Mouse (Mus musculus) heart, embryonic 15.5 days (tissue): ENCODE measurements at regions not wholly inside any gene's neighbourhood (a gene's known extent, or its start where the extent isn't known, plus 50 kb on each side); places are given as distances from the start of the nearest gene placed in this dataset.

Source experiments
- ATAC-seq: fragments of 200-750 bp; cut with Nextera tagmentation; replicated peaks from 2 replicates; pipeline ENCODE4 v1.8.0; 2017; ENCODE audit warnings: low read depth, moderate TSS enrichment; ENCODE audit not compliant: insufficient number of reproducible peaks, insufficient read depth, low FRiP score
- H3K27ac ChIP-seq: fragments of 300-500 bp; sonication (generic); 2 replicates; pipeline ENCODE4 v1.5.1; 2015; ENCODE audit warnings: mild to moderate bottlenecking, inconsistent platforms
- H3K27me3 ChIP-seq: fragments of 300-500 bp; sonication (generic); 2 replicates; pipeline ENCODE4 v1.6.1; 2015; ENCODE audit warnings: inconsistent platforms
- H3K36me3 ChIP-seq: fragments of 300-500 bp; sonication (generic); 2 replicates; pipeline ENCODE4 v1.6.1; 2015; ENCODE audit warnings: mild to moderate bottlenecking, inconsistent platforms
- H3K4me1 ChIP-seq: fragments of 300-500 bp; sonication (generic); replicated peaks from 2 replicates; pipeline ENCODE4 v1.6.1; 2015; ENCODE audit warnings: inconsistent platforms
- H3K4me2 ChIP-seq: fragments of 300-500 bp; sonication (generic); 2 replicates; pipeline ENCODE4 v1.6.1; 2015; ENCODE audit warnings: inconsistent platforms, mild to moderate bottlenecking, moderate library complexity
- H3K4me3 ChIP-seq: fragments of 300-500 bp; sonication (generic); 2 replicates; pipeline ENCODE4 v1.5.1; 2015; ENCODE audit warnings: mild to moderate bottlenecking, inconsistent platforms
- H3K9ac ChIP-seq: fragments of 300-500 bp; sonication (generic); 2 replicates; pipeline ENCODE4 v1.6.1; 2015; ENCODE audit warnings: mild to moderate bottlenecking, inconsistent platforms
- H3K9me3 ChIP-seq: fragments of 300-500 bp; sonication (generic); replicated peaks from 2 replicates; pipeline ENCODE4 v1.6.1; 2016; ENCODE audit warnings: inconsistent platforms
- WGBS: fragments of 180-500 bp; shearing (Covaris S2); methylation state at CpG from one replicate; pipeline ENCODE4 v1.1.7; 2015; ENCODE audit warnings: mixed read lengths; 5-methylcytosine and 5-hydroxymethylcytosine counted together

- Histone ChIP-seq H3K36me3 (no peaks in the 10 kb centered on the region), H3K27me3 (peaks cover 30% of the 10 kb centered on the region), H3K9ac (no peak overlapping the region), H3K4me2 (no peak overlapping the region), H3K4me3 (no peak overlapping the region), H3K27ac (no peak overlapping the region), H3K4me1 (no peaks in the 10 kb centered on the region), H3K9me3 (no peaks in the 10 kb centered on the region)
- 62% methylated on average over 5 of the region's 5 CpGs for WGBS
- no peak for ATAC-seq
Observed at GRCm38 (mm10) chr4:125200762-125201161, 73.1 kb upstream of the Zc3h12a start.

GRCm38 (mm10) chr4:125199281-125199680 is 71.6 kb upstream of the Zc3h12a start:
- H3K36me3 ChIP-seq: no peaks in the 10 kb centered on the region
- ATAC-seq: no peak

GRCm38 (mm10) chr4:125195901-125196435 is 68.3 kb upstream of the Zc3h12a start:
- H3K4me3 ChIP-seq: no peak overlapping the region
- H3K4me2 ChIP-seq: no peak overlapping the region
- H3K36me3 ChIP-seq: no peaks in the 10 kb centered on the region
- ATAC-seq: no peak
- peaks cover 45% of the 10 kb centered on the region for H3K27me3 ChIP-seq
- no peak overlapping the region for H3K27ac ChIP-seq
- no peaks in the 10 kb centered on the region for H3K4me1 ChIP-seq
- no peak overlapping the region for H3K9ac ChIP-seq
- 65% methylated on average over 7 of the region's 7 CpGs for WGBS
- no peaks in the 10 kb centered on the region for H3K9me3 ChIP-seq

More at GRCm38 (mm10) chr4:125199281-125199680, 71.6 kb upstream of the Zc3h12a start:
- Histone ChIP-seq H3K4me3 (no peak overlapping the region), H3K9ac (no peak overlapping the region), H3K4me2 (no peak overlapping the region), H3K27ac (no peak overlapping the region), H3K4me1 (no peaks in the 10 kb centered on the region), H3K9me3 (no peaks in the 10 kb centered on the region), H3K27me3 (peaks cover 42% of the 10 kb centered on the region)
- WGBS: 35% methylated on average over 5 of the region's 5 CpGs

- H3K9ac ChIP-seq: no peak overlapping the region
- no peak for ATAC-seq
- H3K4me1 ChIP-seq: no peaks in the 10 kb centered on the region
- H3K36me3 ChIP-seq: no peaks in the 10 kb centered on the region
- 46% methylated on average over 12 of the region's 12 CpGs for WGBS
- H3K4me2 ChIP-seq: no peak overlapping the region
- H3K9me3 ChIP-seq: no peaks in the 10 kb centered on the region
- H3K27ac ChIP-seq: no peak overlapping the region
- H3K27me3 ChIP-seq: peaks cover 41% of the 10 kb centered on the region
- H3K4me3 ChIP-seq: no peak overlapping the region
Observed at GRCm38 (mm10) chr4:125194722-125195380, 67.2 kb upstream of the Zc3h12a start.

GRCm38 (mm10) chr4:125194298-125194697 is 66.7 kb upstream of the Zc3h12a start:
- H3K4me2 ChIP-seq: no peak overlapping the region
- no peak overlapping the region for H3K27ac ChIP-seq
- H3K4me3 ChIP-seq: no peak overlapping the region
- H3K4me1 ChIP-seq: no peaks in the 10 kb centered on the region
- H3K9me3 ChIP-seq: no peaks in the 10 kb centered on the region
- peaks cover 41% of the 10 kb centered on the region for H3K27me3 ChIP-seq
- WGBS: 83% methylated on average over 12 of the region's 12 CpGs
- H3K9ac ChIP-seq: no peak overlapping the region
- no peaks in the 10 kb centered on the region for H3K36me3 ChIP-seq
- ATAC-seq: no peak

GRCm38 (mm10) chr4:125191680-125192079 is 64.0 kb upstream of the Zc3h12a start:
- ATAC-seq: no peak
- H3K27me3 ChIP-seq: peaks cover 30% of the 10 kb centered on the region
- H3K4me1 ChIP-seq: no peaks in the 10 kb centered on the region
- no peak overlapping the region for H3K9ac ChIP-seq
- H3K36me3 ChIP-seq: no peaks in the 10 kb centered on the region
- no peak overlapping the region for H3K4me3 ChIP-seq
- no peak overlapping the region for H3K4me2 ChIP-seq
- 70% methylated on average over 9 of the region's 9 CpGs for WGBS
- no peak overlapping the region for H3K27ac ChIP-seq
- H3K9me3 ChIP-seq: no peaks in the 10 kb centered on the region

- Histone ChIP-seq H3K27me3 (peaks cover 28% of the 10 kb centered on the region), H3K4me1 (no peaks in the 10 kb centered on the region), H3K4me2 (no peak overlapping the region), H3K27ac (no peak overlapping the region), H3K4me3 (no peak overlapping the region), H3K9ac (no peak overlapping the region), H3K36me3 (no peaks in the 10 kb centered on the region), H3K9me3 (no peaks in the 10 kb centered on the region)
- ATAC-seq: no peak
- WGBS: 14% methylated on average over 11 of the region's 11 CpGs
Observed at GRCm38 (mm10) chr4:125191010-125191409, 63.4 kb upstream of the Zc3h12a start.

- Histone ChIP-seq H3K36me3 (no peaks in the 10 kb centered on the region), H3K9me3 (no peaks in the 10 kb centered on the region), H3K4me2 (no peak overlapping the region), H3K4me3 (no peak overlapping the region), H3K9ac (no peak overlapping the region), H3K4me1 (no peaks in the 10 kb centered on the region), H3K27ac (no peak overlapping the region), H3K27me3 (peaks cover 17% of the 10 kb centered on the region)
- ATAC-seq: no peak
Observed at GRCm38 (mm10) chr4:125189971-125190370, 62.3 kb upstream of the Zc3h12a start.

- H3K4me1 ChIP-seq: no peaks in the 10 kb centered on the region
- WGBS: 75% methylated on average over 9 of the region's 9 CpGs
- ATAC-seq: no peak
Observed at GRCm38 (mm10) chr4:125186246-125186645, 58.6 kb upstream of the Zc3h12a start.

GRCm38 (mm10) chr4:125185076-125185475 is 57.4 kb upstream of the Zc3h12a start:
- 57% methylated on average over 5 of the region's 5 CpGs for WGBS

More at GRCm38 (mm10) chr4:125186246-125186645, 58.6 kb upstream of the Zc3h12a start:
- H3K36me3 ChIP-seq: no peaks in the 10 kb centered on the region
- no peak overlapping the region for H3K4me2 ChIP-seq
- no peak overlapping the region for H3K27ac ChIP-seq
- H3K9ac ChIP-seq: no peak overlapping the region
- no peak overlapping the region for H3K4me3 ChIP-seq
- H3K9me3 ChIP-seq: no peaks in the 10 kb centered on the region
- peaks cover 9% of the 10 kb centered on the region; the same call in 1 of the 2 replicates for H3K27me3 ChIP-seq

GRCm38 (mm10) chr4:125180947-125181346 is 53.3 kb upstream of the Zc3h12a start:
- Histone ChIP-seq H3K9ac (no peak overlapping the region), H3K36me3 (no peaks in the 10 kb centered on the region), H3K27me3 (no peaks in the 10 kb centered on the region), H3K9me3 (no peaks in the 10 kb centered on the region), H3K27ac (no peak overlapping the region), H3K4me3 (no peak overlapping the region), H3K4me2 (no peak overlapping the region), H3K4me1 (0 out of 2 replicates have a peak, but pooled peaks cover 3% of the 10 kb centered on the region)
- WGBS: 83% methylated on average over 6 of the region's 6 CpGs
- no peak for ATAC-seq

More at GRCm38 (mm10) chr4:125185076-125185475, 57.4 kb upstream of the Zc3h12a start:
- ATAC-seq: no peak
- Histone ChIP-seq H3K9ac (no peak overlapping the region), H3K27me3 (peaks cover 9% of the 10 kb centered on the region; the same call in 1 of the 2 replicates), H3K4me3 (no peak overlapping the region), H3K36me3 (no peaks in the 10 kb centered on the region), H3K27ac (no peak overlapping the region), H3K9me3 (no peaks in the 10 kb centered on the region), H3K4me1 (no peaks in the 10 kb centered on the region), H3K4me2 (no peak overlapping the region)

- WGBS: 86% methylated on average over 3 of the region's 3 CpGs
- Histone ChIP-seq H3K4me2 (no peak overlapping the region), H3K27me3 (no peaks in the 10 kb centered on the region), H3K36me3 (no peaks in the 10 kb centered on the region), H3K9ac (no peak overlapping the region), H3K27ac (no peak overlapping the region), H3K9me3 (no peaks in the 10 kb centered on the region), H3K4me3 (no peak overlapping the region), H3K4me1 (0 out of 2 replicates have a peak, but pooled peaks cover 4% of the 10 kb centered on the region)
- ATAC-seq: no peak
Observed at GRCm38 (mm10) chr4:125178552-125178951, 50.9 kb upstream of the Zc3h12a start.
